Mouse (Mus musculus): ENCODE measurements around the gene Arvcf. TPM values are rescaled to one million over a fixed set of nuclear protein-coding genes. Genes with fewer than 3 reads are reported as not detected.

Gene Arvcf
- polyA plus RNA-seq, 1 experiment from 2014 or later = 33.1 TPM

DNA sequence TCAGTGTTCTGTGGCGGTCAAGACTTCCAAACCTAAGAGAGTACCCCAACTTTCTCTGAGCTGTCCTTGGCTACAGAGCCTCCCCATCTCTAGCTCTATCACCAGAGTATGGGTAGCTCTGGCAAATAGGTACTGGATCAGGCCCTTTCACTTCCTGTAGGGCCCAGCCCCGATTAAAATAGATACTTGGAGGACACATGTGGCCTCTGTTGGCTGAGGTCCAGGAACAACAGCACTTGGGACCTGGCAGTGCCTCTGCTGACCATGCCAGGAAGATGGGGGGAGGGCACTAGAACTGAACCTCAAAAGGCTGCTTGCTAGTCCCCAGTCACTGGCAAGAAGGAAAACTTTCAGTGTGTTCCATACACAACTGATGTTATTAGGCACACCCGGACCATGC, 14.0 kb upstream of the Arvcf start:
- peaks cover 21% of the 10 kb centered on the region for H3K4me1 ChIP-seq (ENCODE audit: control insufficient read depth, insufficient read depth, low read length)
- no peak overlapping the region for H3K4me3 ChIP-seq (ENCODE audit: low read length)
- H3K36me3 ChIP-seq (ENCODE audit: control insufficient read depth, insufficient read depth) = peaks cover 3% of the 10 kb centered on the region; the same call in 1 of the 2 replicates
- H3K9me3 ChIP-seq (replicated peaks; ENCODE audit: control insufficient read depth, low read length) = no peaks in the 10 kb centered on the region
- H3K27me3 ChIP-seq (ENCODE audit: control insufficient read depth, insufficient read depth, low read length) = no peaks in the 10 kb centered on the region
- H3K4me2 ChIP-seq (ENCODE audit: low read depth, low read length) = no peak overlapping the region
- no peak overlapping the region for H3K9ac ChIP-seq (ENCODE audit: low read length)
- 64% methylated on average over 3 of the region's 3 CpGs for WGBS
- ATAC-seq (replicated peaks; ENCODE audit: extremely low read depth, insufficient read depth, low FRiP score) = peak; percentile 67
- 0 out of 2 replicates have a peak overlapping the region, but pooled peaks have one; percentile 14 for H3K27ac ChIP-seq (ENCODE audit: low read length)

- no peaks in the 10 kb centered on the region for H3K27me3 ChIP-seq (ENCODE audit: control insufficient read depth, insufficient read depth, low read length)
- H3K4me1 ChIP-seq (ENCODE audit: control insufficient read depth, insufficient read depth, low read length) = peaks cover 24% of the 10 kb centered on the region
- H3K9ac ChIP-seq (ENCODE audit: low read length) = no peak overlapping the region
- no peaks in the 10 kb centered on the region for H3K9me3 ChIP-seq (replicated peaks; ENCODE audit: control insufficient read depth, low read length)
- H3K4me2 ChIP-seq (ENCODE audit: low read depth, low read length) = no peak overlapping the region
- ATAC-seq (replicated peaks; ENCODE audit: extremely low read depth, insufficient read depth, low FRiP score) = no peak
- no peak overlapping the region for H3K4me3 ChIP-seq (ENCODE audit: low read length)
- WGBS = 91% methylated on average over 3 of the region's 3 CpGs
- no peak overlapping the region for H3K27ac ChIP-seq (ENCODE audit: low read length)
- peaks cover 3% of the 10 kb centered on the region; the same call in 1 of the 2 replicates for H3K36me3 ChIP-seq (ENCODE audit: control insufficient read depth, insufficient read depth)
Observed at GRCm38 (mm10) chr16:18335981-18336380, 12.0 kb upstream of the Arvcf start.

- no peak overlapping the region for H3K4me3 ChIP-seq (ENCODE audit: low read length)
- WGBS = 72% methylated on average over 4 of the region's 4 CpGs
- H3K27ac ChIP-seq (ENCODE audit: low read length) = no peak overlapping the region
- H3K4me2 ChIP-seq (ENCODE audit: low read depth, low read length) = no peak overlapping the region
- no peak for ATAC-seq (replicated peaks; ENCODE audit: extremely low read depth, insufficient read depth, low FRiP score)
- peaks cover 3% of the 10 kb centered on the region; the same call in 1 of the 2 replicates for H3K36me3 ChIP-seq (ENCODE audit: control insufficient read depth, insufficient read depth)
- H3K27me3 ChIP-seq (ENCODE audit: control insufficient read depth, insufficient read depth, low read length) = no peaks in the 10 kb centered on the region
- no peaks in the 10 kb centered on the region for H3K9me3 ChIP-seq (replicated peaks; ENCODE audit: control insufficient read depth, low read length)
- H3K4me1 ChIP-seq (ENCODE audit: control insufficient read depth, insufficient read depth, low read length) = peaks cover 28% of the 10 kb centered on the region
- no peak overlapping the region for H3K9ac ChIP-seq (ENCODE audit: low read length)
Observed at GRCm38 (mm10) chr16:18337261-18337660, 10.7 kb upstream of the Arvcf start.

DNA sequence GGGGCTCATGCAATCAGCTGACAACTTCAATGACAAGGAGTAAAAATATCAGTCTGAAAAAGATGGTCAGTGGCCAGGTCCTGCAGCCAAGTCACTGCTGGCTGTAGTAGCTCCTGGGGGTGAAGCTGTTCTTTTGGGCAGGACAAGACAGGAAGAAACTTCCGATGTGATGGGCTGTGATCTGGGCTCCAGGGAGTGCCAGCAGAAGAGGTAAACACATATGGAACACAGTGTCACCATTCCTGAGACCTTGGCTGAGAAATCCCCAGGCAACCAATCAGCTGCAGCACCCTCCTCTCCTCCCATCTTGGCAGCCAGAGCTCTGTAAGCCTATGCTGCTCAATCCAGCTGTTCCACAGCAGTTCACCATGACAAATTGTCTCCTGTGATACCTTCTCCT, 8.1 kb upstream of the Arvcf start:
- H3K4me2 ChIP-seq (ENCODE audit: low read depth, low read length) = no peak overlapping the region

DNA sequence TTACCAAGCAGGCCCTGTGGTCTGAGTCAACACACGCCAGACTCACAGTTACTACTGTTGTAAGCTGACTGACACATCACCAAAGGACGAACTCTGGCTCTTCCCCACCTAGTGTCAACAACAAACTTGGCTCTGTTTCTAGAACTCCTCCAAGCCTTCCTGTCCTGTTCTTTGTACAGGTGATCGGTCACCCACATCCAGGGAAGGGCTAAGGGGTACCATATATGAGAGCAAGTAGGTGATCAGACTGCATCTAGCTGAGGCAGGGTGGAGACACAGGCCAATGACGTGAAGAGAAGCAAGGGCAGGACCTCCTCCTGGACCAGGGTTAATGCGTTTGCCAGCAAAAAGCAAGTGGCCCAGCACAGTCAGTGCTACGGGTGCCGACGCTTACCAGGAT, 6.4 kb upstream of the Arvcf start:
- H3K9me3 ChIP-seq (replicated peaks; ENCODE audit: control insufficient read depth, low read length) = no peaks in the 10 kb centered on the region

More for the DNA sequence above, 8.1 kb upstream of the Arvcf start:
- Histone ChIP-seq H3K4me1 (ENCODE audit: control insufficient read depth, insufficient read depth, low read length) (peaks cover 33% of the 10 kb centered on the region), H3K27me3 (ENCODE audit: control insufficient read depth, insufficient read depth, low read length) (no peaks in the 10 kb centered on the region), H3K9me3 (replicated peaks; ENCODE audit: control insufficient read depth, low read length) (no peaks in the 10 kb centered on the region), H3K9ac (ENCODE audit: low read length) (no peak overlapping the region), H3K27ac (ENCODE audit: low read length) (0 out of 2 replicates have a peak overlapping the region, but pooled peaks have one; percentile 9), H3K4me3 (ENCODE audit: low read length) (no peak overlapping the region), H3K36me3 (ENCODE audit: control insufficient read depth, insufficient read depth) (no peaks in the 10 kb centered on the region)
- ATAC-seq (replicated peaks; ENCODE audit: extremely low read depth, insufficient read depth, low FRiP score) = no peak
- 31% methylated on average over 1 of the region's 1 CpGs for WGBS

DNA sequence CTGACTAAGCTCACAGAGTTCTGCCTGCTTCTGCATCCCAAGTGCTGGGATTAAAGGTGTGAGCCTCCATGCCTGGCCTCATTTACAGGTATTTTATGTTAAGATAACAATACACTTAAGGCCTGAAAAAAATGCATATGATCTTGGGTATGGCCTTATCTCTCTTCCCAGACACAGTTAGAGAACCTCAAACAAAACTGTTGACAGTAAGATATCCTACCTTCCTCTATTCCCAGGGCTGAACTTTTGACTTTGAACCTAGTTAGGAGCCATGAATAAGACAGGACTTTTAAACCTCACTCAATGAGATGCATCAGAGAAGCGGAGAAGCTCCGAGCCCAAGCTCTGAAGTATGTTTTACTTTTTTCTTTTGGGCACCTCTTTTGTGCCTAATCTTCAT, 5.9 kb upstream of the Arvcf start:
- Histone ChIP-seq H3K4me1 (ENCODE audit: control insufficient read depth, insufficient read depth, low read length) (peaks cover 35% of the 10 kb centered on the region), H3K27me3 (ENCODE audit: control insufficient read depth, insufficient read depth, low read length) (no peaks in the 10 kb centered on the region), H3K9me3 (replicated peaks; ENCODE audit: control insufficient read depth, low read length) (no peaks in the 10 kb centered on the region), H3K9ac (ENCODE audit: low read length) (0 out of 2 replicates have a peak overlapping the region, but pooled peaks have one; percentile 13), H3K4me3 (ENCODE audit: low read length) (no peak overlapping the region), H3K4me2 (ENCODE audit: low read depth, low read length) (no peak overlapping the region), H3K36me3 (ENCODE audit: control insufficient read depth, insufficient read depth) (no peaks in the 10 kb centered on the region), H3K27ac (ENCODE audit: low read length) (no peak overlapping the region)
- WGBS = 89% methylated on average over 2 of the region's 2 CpGs
- ATAC-seq (replicated peaks; ENCODE audit: extremely low read depth, insufficient read depth, low FRiP score) = no peak

More for the DNA sequence above, 6.4 kb upstream of the Arvcf start:
- ATAC-seq (replicated peaks; ENCODE audit: extremely low read depth, insufficient read depth, low FRiP score) = no peak
- no peak overlapping the region for H3K27ac ChIP-seq (ENCODE audit: low read length)
- 82% methylated on average over 8 of the region's 8 CpGs for WGBS
- no peak overlapping the region for H3K4me2 ChIP-seq (ENCODE audit: low read depth, low read length)
- H3K36me3 ChIP-seq (ENCODE audit: control insufficient read depth, insufficient read depth) = no peaks in the 10 kb centered on the region
- no peak overlapping the region for H3K9ac ChIP-seq (ENCODE audit: low read length)
- peaks cover 38% of the 10 kb centered on the region for H3K4me1 ChIP-seq (ENCODE audit: control insufficient read depth, insufficient read depth, low read length)
- H3K27me3 ChIP-seq (ENCODE audit: control insufficient read depth, insufficient read depth, low read length) = no peaks in the 10 kb centered on the region
- no peak overlapping the region for H3K4me3 ChIP-seq (ENCODE audit: low read length)

GRCm38 (mm10) chr16:18342650-18343570, 5.1 kb upstream of the Arvcf start:
- no peaks in the 10 kb centered on the region for H3K27me3 ChIP-seq (ENCODE audit: control insufficient read depth, insufficient read depth, low read length)
- no peaks in the 10 kb centered on the region for H3K9me3 ChIP-seq (replicated peaks; ENCODE audit: control insufficient read depth, low read length)
- no peaks in the 10 kb centered on the region for H3K36me3 ChIP-seq (ENCODE audit: control insufficient read depth, insufficient read depth)
- no peak for ATAC-seq (replicated peaks; ENCODE audit: extremely low read depth, insufficient read depth, low FRiP score)
- peak overlapping the region; percentile 85 for H3K9ac ChIP-seq (ENCODE audit: low read length)
- H3K27ac ChIP-seq (ENCODE audit: low read length) = peak overlapping the region; percentile 55
- H3K4me3 ChIP-seq (ENCODE audit: low read length) = peak overlapping the region; percentile 79
- WGBS = 23% methylated on average over 9 of the region's 9 CpGs
- H3K4me1 ChIP-seq (ENCODE audit: control insufficient read depth, insufficient read depth, low read length) = peaks cover 35% of the 10 kb centered on the region
- H3K4me2 ChIP-seq (ENCODE audit: low read depth, low read length) = peak overlapping the region; percentile 90

GRCm38 (mm10) chr16:18343778-18344177, 4.2 kb upstream of the Arvcf start:
- Histone ChIP-seq H3K4me1 (ENCODE audit: control insufficient read depth, insufficient read depth, low read length) (peaks cover 37% of the 10 kb centered on the region), H3K27ac (ENCODE audit: low read length) (peak overlapping the region; percentile 55), H3K4me3 (ENCODE audit: low read length) (peak overlapping the region; percentile 79), H3K9ac (ENCODE audit: low read length) (peak overlapping the region; percentile 85), H3K9me3 (replicated peaks; ENCODE audit: control insufficient read depth, low read length) (no peaks in the 10 kb centered on the region), H3K4me2 (ENCODE audit: low read depth, low read length) (peak overlapping the region; percentile 90), H3K36me3 (ENCODE audit: control insufficient read depth, insufficient read depth) (no peaks in the 10 kb centered on the region), H3K27me3 (ENCODE audit: control insufficient read depth, insufficient read depth, low read length) (no peaks in the 10 kb centered on the region)
- ATAC-seq (replicated peaks; ENCODE audit: extremely low read depth, insufficient read depth, low FRiP score) = peak; percentile 89
- WGBS = under 1% methylated on average over 37 of the region's 38 CpGs

GRCm38 (mm10) chr16:18345243-18345642, 2.7 kb upstream of the Arvcf start:
- peak; percentile 24; the same call in 1 of the 2 replicates for ATAC-seq (replicated peaks; ENCODE audit: extremely low read depth, insufficient read depth, low FRiP score)
- H3K4me3 ChIP-seq (ENCODE audit: low read length) = no peak overlapping the region
- WGBS = 3% methylated on average over 3 of the region's 3 CpGs
- no peaks in the 10 kb centered on the region for H3K36me3 ChIP-seq (ENCODE audit: control insufficient read depth, insufficient read depth)
- H3K9ac ChIP-seq (ENCODE audit: low read length) = no peak overlapping the region
- H3K4me2 ChIP-seq (ENCODE audit: low read depth, low read length) = no peak overlapping the region
- H3K4me1 ChIP-seq (ENCODE audit: control insufficient read depth, insufficient read depth, low read length) = peaks cover 29% of the 10 kb centered on the region
- no peak overlapping the region for H3K27ac ChIP-seq (ENCODE audit: low read length)
- H3K27me3 ChIP-seq (ENCODE audit: control insufficient read depth, insufficient read depth, low read length) = peaks cover 9% of the 10 kb centered on the region
- no peaks in the 10 kb centered on the region for H3K9me3 ChIP-seq (replicated peaks; ENCODE audit: control insufficient read depth, low read length)

Data from heart, embryonic 16.5 days (tissue).